13 mouse cellular contexts compared by ENCODE assay signal in genomic region chr15:4356397-4356796, GRCm38 (mm10). TPM values are rescaled to one million over a fixed set of nuclear protein-coding genes. Genes with fewer than 3 reads are reported as not detected.
DNase-seq lines count a peak whose midpoint lies in the region; ATAC-seq and TF ChIP-seq lines count a peak whose summit lies in the region.
"Had no signal": no experiment of that assay in that cellular context is flagged by ENCODE, and none has a peak within 500 bp of the region (broad histone marks: within the 10 kb centered on the region; RNA-seq: fewer than 3 reads in every experiment).

No protein-coding gene starts in this region.

- DNase-seq in kidney, adult 11 months = peak; percentile 51
- DNase-seq in adrenal gland, postnatal 36 days = peak; percentile 4 to 5
- peak; percentile 70 to 73 for DNase-seq in cerebellum, postnatal 36 days
- DNase-seq in large intestine, adult 2 months (ENCODE audit: low read depth, low spot score) = peak; percentile 6
- no peak for DNase-seq in embryo, embryonic 10.5 days (ENCODE audit: low spot score)
- DNase-seq in forebrain, postnatal 0 days = no peak
- DNase-seq: layer of hippocampus, adult 9-11 months; thymus, postnatal 36 days had no signal

- H3K4me3 ChIP-seq in kidney, embryonic 15.5 days (replicated peaks) = no peak overlapping the region
- no peak overlapping the region for H3K4me3 ChIP-seq in forebrain, postnatal 0 days (ENCODE audit: low read depth, low read length)
- H3K4me3 ChIP-seq: erythroblast, embryonic 14.5 days had no signal

- H3K27me3 ChIP-seq in kidney, embryonic 15.5 days = no peaks in the 10 kb centered on the region
- no peaks in the 10 kb centered on the region for H3K27me3 ChIP-seq in forebrain, postnatal 0 days (ENCODE audit: insufficient read depth, low read length)

- no peaks in the 10 kb centered on the region for H3K9me3 ChIP-seq in kidney, embryonic 15.5 days (replicated peaks)
- H3K9me3 ChIP-seq in forebrain, postnatal 0 days (ENCODE audit: low read length) = no peaks in the 10 kb centered on the region

- no peak for ATAC-seq in kidney, embryonic 15.5 days (replicated peaks; ENCODE audit: low FRiP score)
- no peak for ATAC-seq in forebrain, postnatal 0 days
- ATAC-seq: lung, postnatal 0 days had no signal

- H3K4me2 ChIP-seq in kidney, embryonic 15.5 days = no peak overlapping the region
- H3K4me2 ChIP-seq in forebrain, postnatal 0 days (ENCODE audit: low read depth) = no peak overlapping the region

- H3K36me3 ChIP-seq in kidney, embryonic 15.5 days = no peaks in the 10 kb centered on the region
- no peaks in the 10 kb centered on the region for H3K36me3 ChIP-seq in forebrain, postnatal 0 days (ENCODE audit: insufficient read depth)

- H3K4me1 ChIP-seq in kidney, embryonic 15.5 days = no peaks in the 10 kb centered on the region
- no peaks in the 10 kb centered on the region for H3K4me1 ChIP-seq in forebrain, postnatal 0 days (ENCODE audit: insufficient read depth)

- no peak for TF ChIP-seq CTCF in forebrain, postnatal 0 days (IDR thresholded peaks at IDR 0.05; ENCODE audit: low read depth)

- no peak overlapping the region for H3K27ac ChIP-seq in kidney, embryonic 15.5 days
- no peak overlapping the region for H3K27ac ChIP-seq in forebrain, postnatal 0 days (ENCODE audit: low read depth, low read length)

- 75% methylated on average over 11 of the region's 11 CpGs for WGBS in kidney, embryonic 15.5 days
- WGBS in large intestine, adult 2 months = 48% methylated on average over 11 of the region's 11 CpGs
- WGBS in forebrain, postnatal 0 days = 88% methylated on average over 11 of the region's 11 CpGs

- H3K9ac ChIP-seq in kidney, embryonic 15.5 days = no peak overlapping the region
- no peak overlapping the region for H3K9ac ChIP-seq in forebrain, postnatal 0 days

RNA-seq across cellular contexts. Expression of gene Plcxd3, which starts 18.9 kb away (rescaled TPM):
- 2.6 and 4.6 TPM in 2 replicates for polyA plus RNA-seq in kidney, embryonic 15.5 days (2015; fragmentation: Nextera tagmentation; extraction: Ambion mirVana)
- total RNA-seq in adrenal gland, postnatal 36 days (2021) = 1 to 10 TPM; 1.8 to 2.2 TPM
- polyA plus RNA-seq in large intestine, adult 2 months (2012; rRNA removed) = 0.10 TPM in 1 of 2 replicates, not detected in the other
- 53.5 and 61.5 TPM in 2 replicates for total RNA-seq in forebrain, postnatal 0 days (2014; rRNA removed)
- 33.6 and 76.2 TPM in 2 replicates for polyA plus RNA-seq in forebrain, postnatal 0 days (2015; fragmentation: Nextera tagmentation; extraction: Ambion mirVana)
- total RNA-seq: common myeloid progenitor, adult 5-6 weeks; hematopoietic stem cell, adult 5-6 weeks had no signal
- polyA plus RNA-seq: erythroblast, embryonic 14.5 days had no signal

Comparison
In these comparisons a context has a peak if more than half of its experiments do, and no peak if none do; other contexts are left out.
1. DNase-seq: peak in kidney, adult 11 months (single experiment), adrenal gland, postnatal 36 days (2 of 2), cerebellum, postnatal 36 days (2 of 2) and large intestine, adult 2 months (single experiment); none in embryo, embryonic 10.5 days (single experiment) and forebrain, postnatal 0 days (single experiment).